Mouse (Mus musculus) gastrocnemius, postnatal 36 days (tissue): ENCODE data around the gene Inca1. TPM values are rescaled to one million over a fixed set of nuclear protein-coding genes. Genes with fewer than 3 reads are reported as not detected.
A peak's percentile ranks its signal among the peaks of the same experiment; 100 is the strongest.

Experiments
- DNase-seq, 2 experiments: peaks; one replicate each; pipeline ENCODE4 v3.0.0; 2022
- intact Hi-C: fragments of 180-260 bp; cut with DNase I; formaldehyde crosslinking; loops from one replicate; pipeline ENCODE4 v1.15.1; 2025
- long read RNA-seq, 2 experiments: library from polyadenylated mRNA; stranded (forward); transcript quantifications; one replicate each; pipeline ENCODE4 v2.0.0; 2021
- total RNA-seq, 2 experiments: library from RNA; stranded (reverse); gene quantifications; 2 replicates each; pipeline ENCODE4 v1.2.3; 2021

Gene Inca1
- total RNA-seq = 1 to 10 TPM; 3.7 to 4.5 TPM
- long read RNA-seq, experiment 1, partial matches to known transcripts = 0 of 16 reads
- long read RNA-seq, experiment 1, other reads (novel, unspliced or antisense) = 11 of 16 reads
- long read RNA-seq, experiment 2, partial matches to known transcripts = 1 of 8 reads
- long read RNA-seq, experiment 2, other reads (novel, unspliced or antisense) = 6 of 8 reads

DNA sequence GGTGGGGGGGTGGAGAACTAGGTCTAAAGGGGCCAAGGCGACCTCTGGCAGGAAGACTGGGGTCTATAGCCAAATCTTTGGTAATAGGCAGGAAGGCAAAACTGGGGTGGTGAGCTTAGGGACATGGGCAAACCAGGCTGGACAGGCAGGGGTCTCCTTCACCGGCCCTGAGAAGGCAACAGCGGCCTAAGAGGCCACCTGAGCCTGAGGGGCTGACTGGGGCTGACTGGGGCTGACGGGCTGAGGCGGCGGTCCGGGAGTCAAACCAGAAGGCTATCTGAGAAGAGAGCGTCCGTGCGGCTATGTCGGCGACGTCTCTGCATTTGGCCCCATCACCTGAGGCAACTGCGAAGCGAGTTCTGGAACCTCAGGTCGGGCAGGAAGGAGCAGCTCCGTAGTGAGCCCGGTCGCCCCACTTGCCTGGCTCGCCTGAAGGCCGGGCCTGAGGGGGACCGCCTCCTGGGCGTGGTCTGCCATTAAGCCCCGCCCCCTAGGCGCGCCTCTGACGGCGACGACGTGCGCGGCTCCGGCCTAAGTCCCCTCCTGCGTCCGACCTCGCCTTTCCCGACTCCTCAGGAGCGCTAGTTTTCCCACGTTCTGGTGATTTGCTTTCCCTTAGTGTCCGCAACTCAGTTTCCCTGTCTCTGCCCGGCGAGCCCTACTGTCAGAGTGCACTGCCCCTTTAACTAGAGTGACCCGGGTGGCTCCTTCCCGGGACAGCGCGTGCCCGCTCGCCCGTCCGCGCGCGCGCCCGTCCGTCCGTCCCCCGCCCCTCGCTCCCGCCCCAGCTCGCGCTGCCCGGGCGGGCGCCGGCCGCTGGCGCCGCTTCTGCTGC, at the start of gene Inca1, which contains the start of gene Kif1c:
TSS of gene Inca1 (minus strand) at position 434 of the 835 bp plus-strand sequence.
TSS of gene Kif1c (plus strand) at position 827 of the 835 bp plus-strand sequence.
- peak; percentile 93 to 97 for DNase-seq
- intact Hi-C loops = no loop called here

DNA sequence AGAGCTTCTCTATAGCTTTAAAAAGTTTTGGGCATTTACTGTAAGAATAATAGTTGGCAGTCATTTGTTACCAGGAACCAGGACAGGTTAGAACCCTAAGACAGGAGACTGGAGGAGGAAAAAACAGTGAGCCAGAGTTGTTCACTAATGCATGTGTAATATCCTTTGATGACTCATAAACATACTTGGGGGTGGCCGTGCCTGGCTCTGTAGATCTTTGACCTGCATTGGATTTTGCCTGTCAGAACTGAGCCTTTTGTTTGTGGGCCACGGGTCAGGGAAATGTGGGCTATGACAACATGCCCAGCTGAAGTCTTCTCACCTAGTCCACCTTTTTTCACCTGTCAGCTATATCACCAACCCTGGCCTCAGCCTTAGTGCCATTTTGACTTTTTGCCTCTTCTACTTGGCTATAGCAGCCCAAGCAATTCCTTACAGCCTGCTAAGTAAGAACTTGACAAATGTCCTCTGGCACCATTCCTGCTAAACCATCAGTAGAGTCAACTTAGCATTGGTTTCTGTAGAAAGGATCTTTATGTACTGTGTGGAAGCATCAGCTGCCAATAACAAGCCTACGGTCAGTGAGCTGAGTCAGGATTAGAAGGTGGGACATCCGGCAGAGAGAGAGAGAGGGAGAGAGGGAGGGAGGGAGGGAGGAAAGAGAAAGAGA, 48.1 kb upstream of the Inca1 start:
- intact Hi-C loops = no loop called here
- DNase-seq = no peak

DNA sequence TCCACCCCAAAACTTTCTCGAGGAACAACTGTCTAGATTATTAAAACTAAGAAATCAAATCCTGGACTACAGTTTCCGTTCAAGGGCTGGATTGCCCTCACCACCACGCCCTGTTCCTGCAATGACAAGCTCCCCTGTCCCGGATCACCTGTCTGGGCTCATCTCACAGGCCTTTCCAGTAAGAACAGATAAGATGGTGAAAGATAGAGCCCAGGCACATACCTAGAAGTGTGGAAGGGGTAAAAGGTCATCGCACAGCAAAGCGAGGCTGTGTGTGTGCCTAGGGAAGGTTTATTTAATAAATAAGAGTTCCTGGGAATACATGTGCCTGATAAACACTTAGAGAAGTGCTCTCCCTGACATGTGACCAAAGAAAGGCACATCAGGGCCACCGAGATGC, 45.7 kb upstream of the Inca1 start:
- DNase-seq = no peak
- intact Hi-C loops = no loop called here

DNA sequence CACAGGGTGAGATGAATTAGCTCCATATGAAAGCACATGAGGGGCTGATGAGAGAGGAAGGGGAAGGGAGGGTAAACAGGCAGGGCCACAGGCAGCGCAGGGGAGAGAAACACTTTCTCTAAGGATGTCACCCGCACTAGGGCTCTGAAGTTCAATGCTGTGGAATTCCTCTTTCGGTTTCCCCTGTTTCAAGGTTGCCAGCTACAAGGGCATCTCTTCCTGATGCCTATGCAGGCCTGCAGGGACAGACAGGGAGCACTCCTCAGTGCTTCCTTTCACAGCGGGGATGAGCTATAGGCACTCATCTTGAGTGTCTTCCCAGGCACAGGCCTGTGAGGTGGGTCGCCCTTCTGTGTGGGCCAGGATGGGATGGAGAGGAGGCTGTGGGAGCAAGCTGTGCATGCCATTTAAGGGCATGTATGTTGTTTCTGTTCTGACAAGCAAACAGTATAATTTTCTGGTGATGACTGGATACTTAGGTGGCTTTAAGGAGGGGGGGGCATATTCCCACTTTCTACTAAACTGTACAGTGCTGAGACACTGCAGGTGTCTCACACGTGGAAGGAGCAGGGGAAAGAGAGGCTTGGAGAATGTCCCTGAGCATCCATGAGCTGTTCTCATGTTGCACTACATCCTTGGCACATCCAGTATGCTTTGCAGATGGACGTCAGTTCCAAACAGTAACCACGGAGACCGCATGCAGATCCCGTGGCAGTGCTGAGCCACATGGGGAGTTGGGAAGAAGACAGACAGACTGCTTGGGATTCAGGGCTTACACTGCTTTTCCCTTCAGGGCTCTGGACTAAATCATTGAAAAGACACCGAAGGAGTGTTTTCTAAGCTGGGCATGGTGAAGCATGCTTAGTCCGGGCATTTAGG, 42.9 kb upstream of the Inca1 start:
- no peak for DNase-seq
- intact Hi-C loops = no loop called here

DNA sequence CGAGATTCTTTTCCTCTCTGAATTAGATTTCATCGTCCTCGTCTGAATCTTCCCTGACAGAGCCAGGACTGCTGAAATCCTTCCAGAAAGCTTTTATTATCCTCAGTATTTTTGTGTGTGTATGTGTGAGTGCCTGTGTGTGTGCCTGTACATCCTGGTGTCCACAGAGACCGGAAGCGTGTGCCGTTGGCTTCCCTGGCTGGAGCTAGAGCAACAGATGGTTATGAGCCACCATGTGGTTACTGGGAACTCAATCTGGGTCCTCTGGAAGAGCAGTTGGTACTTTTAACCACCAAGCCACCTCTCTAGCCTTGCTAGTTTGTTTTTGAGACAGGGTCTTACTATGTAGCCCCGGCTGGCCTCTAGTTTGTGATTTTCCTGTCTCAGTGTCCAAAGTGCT, 42.2 kb upstream of the Inca1 start:
- DNase-seq = no peak
- intact Hi-C loops = no loop called here

DNA sequence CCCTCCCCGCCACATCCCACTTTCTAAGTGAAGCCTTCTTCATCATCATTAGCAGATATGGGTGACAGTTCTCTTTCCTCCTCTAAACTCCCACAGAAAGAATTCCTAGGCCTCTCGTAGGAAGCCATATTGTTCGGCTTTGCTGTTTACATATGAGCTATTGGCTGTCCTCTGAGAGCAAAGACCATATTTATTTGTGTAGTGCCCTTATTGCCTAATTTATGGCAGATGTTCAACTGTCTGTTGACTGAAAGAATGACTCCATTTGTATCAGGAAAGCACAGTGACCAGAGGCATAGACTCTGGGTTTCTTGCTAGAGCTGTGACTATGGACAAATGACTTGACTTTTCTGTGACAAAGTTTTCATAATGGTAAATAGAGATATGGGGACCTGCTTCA, 41.6 kb upstream of the Inca1 start:
- intact Hi-C loops = no loop called here
- DNase-seq = no peak

DNA sequence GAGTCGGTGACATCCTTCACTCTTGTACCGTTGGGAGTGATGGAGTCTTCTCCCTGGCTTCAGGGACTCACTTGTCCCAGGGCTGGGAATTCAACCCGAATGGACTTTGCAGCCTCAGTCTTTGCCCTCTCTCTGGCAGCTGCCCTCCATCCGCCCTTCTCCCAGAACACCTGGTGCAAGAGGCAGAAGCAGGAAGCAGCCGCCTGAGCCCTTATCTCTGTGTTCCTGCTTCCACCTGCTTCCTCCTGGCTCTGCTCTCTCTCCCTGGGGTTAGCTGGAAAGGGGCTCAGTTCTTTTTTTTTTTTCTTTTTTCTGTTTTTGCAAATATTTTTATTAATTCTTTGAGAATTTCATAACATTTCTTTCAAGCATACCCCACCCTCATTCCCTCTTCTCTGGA, 37.8 kb upstream of the Inca1 start:
- intact Hi-C loops = no loop called here
- DNase-seq = no peak

DNA sequence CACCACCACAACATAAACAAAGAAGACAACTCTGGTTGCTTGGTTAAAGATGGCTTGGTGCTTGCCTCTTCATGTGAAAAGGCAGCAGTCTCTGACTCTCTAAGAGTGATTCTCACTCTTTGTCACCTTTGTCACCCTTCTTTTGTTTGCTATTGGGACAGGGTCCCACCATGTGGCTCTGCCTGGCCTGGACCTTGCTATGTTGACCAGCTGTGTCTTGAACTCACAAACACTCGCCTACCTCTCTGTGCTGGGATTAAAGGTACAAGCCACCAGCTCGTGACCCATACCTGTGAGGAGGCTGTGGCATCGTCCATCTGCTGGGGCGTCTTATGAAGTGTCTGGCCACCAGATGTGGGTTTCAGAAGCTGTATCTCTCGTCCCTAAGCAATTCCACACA, 33.3 kb upstream of the Inca1 start:
- intact Hi-C loops = no loop called here
- DNase-seq = no peak

DNA sequence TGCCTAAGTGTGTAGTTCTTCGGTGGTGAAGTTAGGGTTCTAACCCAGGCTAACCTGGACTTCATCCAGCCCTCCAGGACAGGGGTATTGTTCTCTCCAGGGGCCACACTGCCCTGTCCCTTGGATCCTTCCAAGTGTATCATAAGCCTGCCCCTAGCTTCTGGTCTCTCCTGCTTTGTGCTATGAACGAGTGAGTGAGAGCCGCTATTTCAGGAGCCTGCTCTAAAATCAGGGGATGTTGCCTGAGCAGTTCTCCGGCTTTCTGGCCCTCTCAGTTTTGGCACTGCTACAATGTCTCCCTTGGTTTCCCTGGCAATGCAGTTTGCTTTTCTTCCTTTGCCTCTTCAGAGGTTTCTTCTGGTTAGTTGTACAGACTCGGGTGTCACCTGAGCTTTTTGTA, 31.2 kb upstream of the Inca1 start:
- no peak for DNase-seq
- intact Hi-C loops = no loop called here

DNA sequence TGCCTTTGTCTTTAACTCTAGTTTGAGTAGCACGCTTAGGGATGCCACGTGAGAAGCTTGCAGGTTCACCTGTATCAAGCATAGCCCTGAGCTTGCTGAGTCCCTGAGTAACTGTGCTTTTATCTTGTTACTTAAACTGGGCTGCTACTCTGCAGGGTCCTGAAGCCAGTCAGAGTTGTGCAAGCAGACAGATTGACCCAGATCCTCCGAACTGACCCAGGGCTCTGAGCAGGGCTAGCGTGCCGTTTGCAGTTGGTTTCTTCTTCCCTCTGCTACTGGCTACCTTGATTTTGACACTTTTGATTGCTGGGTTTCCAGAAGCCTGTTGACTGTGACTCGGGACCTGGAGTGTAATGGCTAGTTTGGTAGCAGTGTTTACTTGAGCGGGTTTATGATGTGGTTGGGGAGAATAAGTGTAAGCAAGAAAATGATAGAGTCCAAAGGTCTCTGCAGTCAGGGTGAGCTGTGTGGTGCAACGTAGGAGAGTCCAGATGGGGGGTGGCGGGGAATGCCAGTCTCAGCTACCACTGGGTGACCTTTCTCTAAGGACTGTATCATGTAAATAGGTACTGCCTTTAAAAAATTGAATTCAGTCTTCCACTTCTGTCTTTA, 30.6 kb upstream of the Inca1 start:
- intact Hi-C loops = no loop called here
- DNase-seq = no peak

DNA sequence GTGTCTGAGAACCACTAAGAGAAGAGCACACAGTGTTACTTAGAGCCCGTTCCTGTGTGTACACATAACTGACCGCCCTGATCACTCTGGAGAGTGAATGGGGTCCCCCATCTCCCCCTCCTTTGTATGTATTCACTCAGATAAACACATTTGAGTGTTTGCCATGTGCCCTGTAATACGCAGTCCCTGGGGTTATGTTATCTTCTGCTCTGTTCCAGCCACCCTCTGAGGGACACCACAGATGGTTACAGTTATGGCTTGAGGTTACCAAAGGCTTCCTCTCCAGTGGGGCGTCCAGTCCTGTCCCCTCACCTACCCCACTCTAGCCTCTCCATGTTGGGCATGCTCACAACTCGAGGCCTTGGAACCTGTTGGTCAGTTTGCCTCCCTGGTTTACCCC, 27.4 kb upstream of the Inca1 start:
- peak in 1 of 2 experiments; percentile 6 for DNase-seq
- intact Hi-C loops = no loop called here

DNA sequence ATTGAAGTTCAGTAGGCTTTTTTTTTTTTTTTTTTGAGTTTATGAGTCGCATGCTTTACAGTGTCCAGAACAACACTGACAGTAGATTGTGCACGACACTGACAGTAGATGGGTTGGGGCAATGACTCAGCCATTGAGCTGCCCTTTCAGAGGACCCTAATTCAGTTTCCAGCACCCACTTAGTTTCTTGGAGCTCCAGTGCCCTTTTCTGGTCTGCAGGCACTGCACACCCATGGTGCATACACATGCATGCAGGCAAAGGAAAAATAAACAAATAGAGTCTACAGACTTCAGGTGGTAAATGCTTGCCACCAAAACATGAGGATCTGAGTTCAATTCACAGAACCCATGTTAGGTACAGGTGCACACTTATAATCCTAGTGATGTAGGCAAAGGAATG, 26.6 kb upstream of the Inca1 start:
- intact Hi-C loops = no loop called here
- peak in 1 of 2 experiments; percentile 5 for DNase-seq

DNA sequence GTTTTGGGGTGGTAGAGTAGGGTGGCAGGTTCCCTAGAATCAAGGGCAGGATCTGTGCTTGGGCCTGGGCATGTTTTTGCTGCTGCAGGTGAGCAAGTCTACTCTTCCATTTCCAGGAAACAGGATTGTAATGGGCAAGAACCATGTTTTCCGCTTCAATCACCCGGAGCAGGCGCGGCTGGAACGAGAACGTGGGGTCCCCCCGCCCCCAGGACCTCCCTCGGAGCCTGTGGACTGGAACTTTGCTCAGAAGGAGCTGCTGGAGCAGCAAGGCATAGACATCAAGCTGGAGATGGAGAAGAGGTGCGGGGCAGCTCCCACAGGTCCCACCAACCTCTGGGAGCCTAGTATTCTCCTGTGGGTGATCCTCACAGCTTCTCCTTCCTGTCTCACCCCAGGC, 24.8 kb upstream of the Inca1 start:
- DNase-seq = no peak

DNA sequence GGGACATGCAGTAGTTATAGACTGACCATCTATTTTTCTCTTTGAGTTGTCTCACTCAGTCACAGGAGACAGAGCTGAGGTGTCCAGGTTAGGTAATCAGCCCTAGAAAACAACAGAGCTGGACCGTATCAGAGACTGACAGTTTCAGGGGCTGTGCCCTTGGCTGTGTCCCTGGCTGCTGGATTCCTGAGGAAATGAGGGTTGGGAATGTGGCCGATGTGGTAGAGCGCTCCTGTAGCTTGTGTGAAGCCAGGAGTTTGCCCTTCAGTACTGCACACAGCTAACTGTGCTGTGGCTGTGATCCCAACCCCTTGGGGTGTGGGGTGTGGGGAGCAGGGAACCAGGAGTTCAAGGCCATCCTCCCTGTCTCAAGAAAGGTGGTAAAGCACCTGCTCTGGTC, 21.1 kb upstream of the Inca1 start:
- intact Hi-C loops = no loop called here
- peak in 1 of 2 experiments; percentile 4 for DNase-seq

More for the DNA sequence above, 24.8 kb upstream of the Inca1 start:
- intact Hi-C loops = no loop called here

DNA sequence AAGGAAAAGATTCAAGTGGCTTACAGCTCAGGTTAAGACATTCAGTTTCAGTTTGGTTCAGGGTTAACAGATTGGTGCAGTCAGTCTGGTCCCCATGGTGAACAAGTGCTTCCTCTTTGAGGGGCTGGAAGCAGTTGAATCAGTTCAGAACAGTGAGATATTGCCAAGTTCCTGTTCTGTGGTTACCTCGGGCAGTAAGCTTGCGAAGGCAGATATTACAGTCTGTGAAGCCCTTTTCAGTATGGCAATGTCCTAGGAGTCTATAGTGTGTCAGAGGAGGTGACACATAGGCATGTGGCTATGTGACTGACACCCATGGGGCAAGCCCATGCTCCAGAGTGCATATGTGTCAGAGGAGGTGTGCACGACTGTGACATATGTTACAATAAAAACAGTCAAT, 20.6 kb upstream of the Inca1 start:
- DNase-seq = peak in 1 of 2 experiments; percentile 4
- intact Hi-C loops = no loop called here

DNA sequence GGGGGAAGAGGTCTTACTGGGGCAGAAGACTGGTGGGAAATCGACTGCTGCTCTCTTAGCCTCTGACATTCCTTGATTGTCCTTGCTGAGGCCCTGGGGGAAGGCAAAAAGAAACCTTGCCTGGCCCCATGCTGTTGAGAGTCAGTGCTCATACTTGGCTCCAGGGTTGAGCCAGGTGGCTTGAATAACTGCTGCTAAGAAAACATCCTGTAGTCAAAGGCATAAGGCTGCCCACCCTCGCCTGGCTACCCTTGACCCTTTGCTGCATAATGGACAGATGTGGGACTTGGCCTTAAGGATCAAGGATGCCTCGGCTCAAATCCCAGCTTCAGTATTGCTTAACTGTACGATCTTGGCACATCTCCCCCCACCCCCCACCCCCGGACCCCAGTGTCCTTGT, 18.5 kb upstream of the Inca1 start:
- intact Hi-C loops = no loop called here
- DNase-seq = no peak

DNA sequence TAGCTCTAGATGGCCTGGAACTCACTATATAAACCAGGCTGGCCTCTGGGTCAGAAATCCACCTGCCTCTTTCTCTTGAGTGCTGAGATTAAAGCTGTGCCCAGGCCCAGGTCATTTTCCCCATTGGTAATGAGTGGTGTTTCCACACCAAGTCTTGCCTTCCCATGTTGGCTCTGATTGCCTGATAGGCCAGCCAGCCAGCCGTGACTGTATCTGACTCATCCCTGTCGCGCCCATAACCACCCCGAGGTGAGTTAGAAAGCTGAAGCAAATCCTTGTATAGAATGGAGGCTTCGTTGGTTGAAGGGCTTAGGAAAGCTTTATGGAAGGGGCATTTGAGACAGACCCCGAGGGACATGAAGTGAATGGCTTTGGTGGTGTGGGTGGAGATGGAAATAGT, 15.9 kb upstream of the Inca1 start:
- intact Hi-C loops = no loop called here
- no peak for DNase-seq

DNA sequence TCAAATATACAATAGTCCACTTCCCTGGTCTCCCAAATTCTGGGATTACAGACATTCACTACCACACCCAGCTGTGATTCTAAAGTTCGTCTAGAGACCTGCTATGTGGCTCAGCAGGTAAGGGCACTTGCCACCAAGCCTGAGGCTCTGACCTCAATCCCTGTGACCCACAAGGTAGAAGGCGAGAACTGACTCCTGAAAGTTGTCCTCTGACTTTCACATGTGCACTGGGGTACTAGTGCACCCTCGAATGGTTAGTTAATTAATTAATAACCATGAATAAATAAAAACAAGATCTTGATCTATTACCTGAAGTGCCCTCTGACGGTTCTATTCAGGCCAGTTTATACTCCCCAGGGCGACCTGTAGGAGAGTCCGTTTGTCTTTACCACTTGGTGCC, 13.3 kb upstream of the Inca1 start:
- DNase-seq = no peak
- intact Hi-C loops = no loop called here

DNA sequence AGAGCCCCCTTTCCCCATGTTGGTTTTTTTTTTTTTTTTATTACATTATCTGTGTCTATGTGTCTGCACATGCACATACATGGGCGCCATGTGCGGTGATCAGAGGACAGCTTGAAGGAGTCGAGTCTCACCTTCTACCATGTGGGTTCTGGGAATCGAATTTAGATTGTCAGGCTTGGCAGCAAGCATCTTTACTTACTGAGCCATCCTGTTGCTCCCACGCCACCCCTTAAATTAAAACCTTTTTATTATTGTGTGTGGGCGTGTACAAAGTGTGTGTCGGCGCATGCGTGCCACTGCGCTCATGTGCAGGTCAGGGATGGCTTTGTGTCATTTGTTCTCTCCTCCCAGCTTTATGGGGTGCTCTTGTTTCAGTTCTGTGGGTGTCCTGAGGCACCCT, 11.1 kb upstream of the Inca1 start:
- no peak for DNase-seq
- intact Hi-C loops = no loop called here

DNA sequence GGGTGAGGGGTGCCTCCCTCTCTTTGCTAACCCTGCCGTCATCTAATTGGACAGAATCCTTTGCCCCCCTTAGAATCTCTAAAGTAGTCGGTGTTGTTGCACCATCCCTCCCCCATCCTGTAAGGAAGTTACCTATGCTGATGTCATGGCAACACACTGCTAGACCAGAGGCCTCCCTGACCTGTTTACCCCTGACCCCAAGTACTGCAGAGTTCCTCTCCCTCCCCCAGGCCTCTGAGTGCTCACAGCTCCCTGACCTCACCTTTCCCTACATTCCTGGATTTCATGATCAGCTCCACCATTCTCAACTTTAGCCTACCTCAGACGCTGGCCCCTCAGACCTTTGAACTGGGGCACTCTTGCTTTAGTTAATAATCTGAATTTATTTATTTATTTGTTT, 6.2 kb upstream of the Inca1 start:
- intact Hi-C loops = no loop called here
- DNase-seq = no peak
